Mouse (Mus musculus) heart, embryonic 11.5 days (tissue): ENCODE data around the gene Il12rb1. TPM values are rescaled to one million over a fixed set of nuclear protein-coding genes. Genes with fewer than 3 reads are reported as not detected.

Source experiments
- ATAC-seq: fragments of 200-750 bp; cut with Nextera tagmentation; replicated peaks from 2 replicates; pipeline ENCODE4 v1.8.0; 2017; ENCODE audit warnings: moderate library complexity; ENCODE audit not compliant: insufficient number of reproducible peaks, low FRiP score, low TSS enrichment
- H3K27ac ChIP-seq: fragments of 300-500 bp; sonication (generic); 2 replicates; pipeline ENCODE4 v1.5.1; 2014; ENCODE audit warnings: mild to moderate bottlenecking, low read depth, low read length
- H3K27me3 ChIP-seq: fragments of 300-500 bp; sonication (generic); 2 replicates; pipeline ENCODE4 v1.6.1; 2014; ENCODE audit warnings: mild to moderate bottlenecking, low read length, mixed read lengths; ENCODE audit not compliant: control insufficient read depth, insufficient read depth
- H3K36me3 ChIP-seq: fragments of 300-500 bp; sonication (generic); 2 replicates; pipeline ENCODE4 v1.6.1; 2014; ENCODE audit warnings: mild to moderate bottlenecking, low read length, moderate library complexity, mixed read lengths; ENCODE audit not compliant: control insufficient read depth, insufficient read depth
- H3K4me1 ChIP-seq: fragments of 300-500 bp; sonication (generic); 2 replicates; pipeline ENCODE4 v1.6.1; 2014; ENCODE audit warnings: low read length; ENCODE audit not compliant: control insufficient read depth, insufficient read depth
- H3K4me2 ChIP-seq: fragments of 300-500 bp; sonication (generic); 2 replicates; pipeline ENCODE4 v1.6.1; 2014; ENCODE audit warnings: mild to moderate bottlenecking, moderate library complexity
- H3K4me3 ChIP-seq: fragments of 300-500 bp; sonication (generic); 2 replicates; pipeline ENCODE4 v1.5.1; 2014; ENCODE audit warnings: low read depth, low read length
- H3K9ac ChIP-seq: fragments of 300-500 bp; sonication (generic); 2 replicates; pipeline ENCODE4 v1.6.1; 2014; ENCODE audit warnings: mild to moderate bottlenecking, low read depth, low read length, moderate library complexity
- H3K9me3 ChIP-seq: fragments of 300-500 bp; sonication (generic); replicated peaks from 2 replicates; pipeline ENCODE4 v1.6.1; 2016; ENCODE audit warnings: low read length; ENCODE audit not compliant: control insufficient read depth
- WGBS: fragments of 180-500 bp; shearing (Covaris S2); extraction: QIAGEN DNeasy Blood & Tissue Kit; methylation state at CpG from one replicate; pipeline ENCODE4 v1.1.7; 2014; ENCODE audit not compliant: insufficient replicate concordance; 5-methylcytosine and 5-hydroxymethylcytosine counted together
- polyA plus RNA-seq: library from polyadenylated mRNA; unstranded; fragments of >200 nt; fragmentation: Nextera tagmentation; extraction: Ambion mirVana; gene quantifications from 2 replicates; pipeline ENCODE4 v1.2.1, GENCODE M21; 2014

Il12rb1 gene
- polyA plus RNA-seq, 1 experiment from 2014 or later: not detected

DNA sequence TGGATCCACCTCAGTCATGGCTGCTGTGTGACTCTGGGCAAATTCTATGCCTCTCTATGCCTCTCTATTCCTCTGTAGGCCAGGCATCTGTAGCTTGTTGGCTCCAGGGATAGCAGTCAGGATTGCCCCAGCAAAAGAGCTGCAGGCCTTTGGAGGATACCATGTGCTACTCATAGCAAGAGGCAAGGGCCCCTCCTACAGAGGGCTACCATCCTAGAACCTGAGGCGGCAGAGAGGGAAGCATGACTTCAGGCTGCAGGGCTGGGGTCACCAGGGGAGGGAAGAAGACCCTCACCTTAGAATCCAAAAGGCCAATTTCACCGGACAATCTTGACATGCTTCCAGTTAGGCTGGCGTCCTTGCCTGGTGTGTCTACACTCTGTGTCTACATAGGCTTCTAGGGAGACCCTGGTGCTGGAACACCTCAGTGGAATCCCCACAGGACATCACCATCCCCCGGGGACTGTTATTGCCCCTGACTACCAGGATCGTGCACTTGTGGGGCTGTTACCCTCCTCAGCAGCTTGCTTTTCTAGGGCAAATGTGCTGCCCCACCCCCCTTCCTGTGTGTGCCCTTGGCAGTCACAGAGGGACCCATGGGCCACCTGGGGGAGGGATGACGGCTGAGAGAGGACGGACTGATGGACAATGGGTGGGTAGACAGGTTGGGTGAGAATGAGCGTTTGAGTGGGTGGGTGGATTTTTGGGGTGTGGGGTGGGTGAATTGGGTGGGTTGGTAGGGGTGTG is 879 bp downstream of the Il12rb1 start:
- Histone ChIP-seq H3K27ac (no peak overlapping the region), H3K9me3 (no peaks in the 10 kb centered on the region), H3K36me3 (no peaks in the 10 kb centered on the region), H3K4me1 (peaks cover 5% of the 10 kb centered on the region; the same call in 1 of the 2 replicates), H3K27me3 (peaks cover 45% of the 10 kb centered on the region), H3K4me2 (no peak overlapping the region), H3K9ac (no peak overlapping the region), H3K4me3 (no peak overlapping the region)
- 76% methylated on average over 8 of the region's 8 CpGs for WGBS
- ATAC-seq: no peak

DNA sequence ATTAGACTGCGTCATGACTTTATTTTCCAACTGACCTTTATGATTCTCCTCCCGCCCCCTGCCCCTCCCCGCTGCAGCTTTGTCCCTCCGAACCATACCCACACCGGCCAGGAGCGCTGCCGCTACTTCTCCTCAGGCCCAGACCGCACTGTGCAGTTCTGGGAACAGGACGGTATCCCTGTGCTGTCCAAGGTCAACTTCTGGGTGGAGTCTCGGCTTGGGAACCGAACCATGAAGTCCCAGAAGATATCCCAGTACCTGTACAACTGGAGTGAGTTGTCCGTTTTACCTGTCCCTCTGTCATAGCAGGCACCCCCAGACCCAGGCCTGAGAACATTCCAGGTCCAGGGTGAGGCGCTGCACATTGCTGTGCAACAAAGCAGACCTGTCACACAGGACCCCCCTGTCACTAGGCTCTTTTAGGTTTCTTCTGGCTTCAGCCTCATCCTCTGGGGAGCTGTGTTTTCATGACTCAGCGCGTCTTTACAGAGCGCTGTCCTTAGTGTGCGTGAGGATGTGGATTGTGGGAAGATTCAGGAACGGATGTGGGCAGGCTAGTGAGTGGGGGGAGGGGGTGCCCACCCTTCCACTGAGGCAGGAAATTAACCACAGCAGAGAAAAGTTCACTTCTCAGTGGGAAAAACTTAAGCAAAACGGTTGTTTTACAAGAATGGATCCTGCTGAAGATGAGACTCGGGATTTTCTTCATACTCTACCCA is 2.9 kb downstream of the Il12rb1 start:
- Histone ChIP-seq H3K4me2 (no peak overlapping the region), H3K27ac (no peak overlapping the region), H3K9ac (no peak overlapping the region), H3K9me3 (no peaks in the 10 kb centered on the region), H3K27me3 (peaks cover 49% of the 10 kb centered on the region), H3K4me3 (no peak overlapping the region), H3K36me3 (no peaks in the 10 kb centered on the region), H3K4me1 (no peaks in the 10 kb centered on the region)
- 60% methylated on average over 20 of the region's 20 CpGs for WGBS
- no peak for ATAC-seq

DNA sequence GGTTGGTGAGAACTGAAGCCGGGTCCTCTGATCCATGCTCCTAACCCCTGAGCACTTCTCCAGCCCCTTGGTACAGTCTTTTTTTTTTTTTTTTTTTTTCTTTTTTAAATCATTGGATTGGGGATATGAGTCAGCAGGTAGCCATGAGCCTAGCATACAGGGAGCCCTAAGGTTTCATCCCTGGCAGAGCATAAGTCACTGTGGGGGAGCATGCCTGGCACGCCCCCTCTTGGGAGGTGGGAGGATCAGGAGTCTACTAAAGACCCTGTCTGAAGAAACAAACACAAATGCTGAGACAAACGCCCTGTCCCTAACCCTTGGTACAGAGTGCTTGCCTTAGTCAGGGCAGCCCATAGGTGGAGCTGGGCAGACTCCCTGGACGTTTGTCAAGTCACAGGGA is 3.8 kb downstream of the Il12rb1 start:
- 0 out of 2 replicates have a peak, but pooled peaks cover 3% of the 10 kb centered on the region for H3K4me1 ChIP-seq
- no peak overlapping the region for H3K4me3 ChIP-seq
- no peaks in the 10 kb centered on the region for H3K36me3 ChIP-seq
- 47% methylated on average over 4 of the region's 4 CpGs for WGBS
- no peak overlapping the region for H3K27ac ChIP-seq
- H3K9me3 ChIP-seq: no peaks in the 10 kb centered on the region
- peaks cover 57% of the 10 kb centered on the region for H3K27me3 ChIP-seq
- H3K4me2 ChIP-seq: no peak overlapping the region
- H3K9ac ChIP-seq: no peak overlapping the region
- no peak for ATAC-seq

DNA sequence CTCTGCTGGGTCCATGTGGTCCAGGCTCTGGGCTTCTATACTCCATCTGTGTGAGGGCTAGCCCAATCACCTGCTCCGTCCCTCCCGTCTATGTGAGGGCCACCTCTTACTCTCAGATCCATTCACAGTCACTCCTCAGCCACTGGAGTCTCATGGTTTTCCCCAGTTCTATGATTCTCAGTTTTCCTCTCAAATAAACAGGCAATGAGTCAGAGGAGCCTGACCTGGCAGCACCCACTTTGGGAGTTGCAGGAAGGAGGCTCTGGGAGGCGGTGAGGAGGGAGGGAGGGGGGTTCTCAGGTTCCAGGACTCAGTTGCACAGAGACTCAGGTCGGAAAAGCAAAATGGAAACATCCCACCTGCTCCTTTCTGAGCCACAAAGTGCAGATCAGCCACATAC is 4.6 kb downstream of the Il12rb1 start:
- 57% methylated on average over 4 of the region's 4 CpGs for WGBS
- Histone ChIP-seq H3K4me2 (no peak overlapping the region), H3K9ac (no peak overlapping the region), H3K36me3 (no peaks in the 10 kb centered on the region), H3K4me3 (no peak overlapping the region), H3K4me1 (0 out of 2 replicates have a peak, but pooled peaks cover 3% of the 10 kb centered on the region), H3K27me3 (peaks cover 60% of the 10 kb centered on the region), H3K27ac (no peak overlapping the region), H3K9me3 (no peaks in the 10 kb centered on the region)
- ATAC-seq: no peak

DNA sequence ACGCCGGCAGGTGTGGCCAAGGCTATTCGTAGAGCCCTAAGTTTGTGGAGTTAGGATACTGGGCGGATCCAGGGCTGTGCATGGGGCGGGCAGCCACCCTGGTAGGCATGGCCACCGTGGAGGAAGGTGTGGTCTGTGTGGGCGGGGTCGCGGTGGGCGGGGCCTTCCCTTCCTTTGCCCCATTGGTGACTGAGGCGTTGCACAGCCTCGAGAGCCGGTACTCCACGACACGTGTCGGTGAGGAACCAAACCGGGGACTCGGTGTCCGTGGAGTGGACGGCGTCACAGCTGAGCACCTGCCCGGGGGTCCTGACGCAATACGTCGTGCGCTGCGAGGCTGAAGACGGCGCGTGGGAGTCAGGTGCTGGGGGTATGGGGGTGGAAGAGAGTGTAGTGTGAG is 8.4 kb downstream of the Il12rb1 start:
- no peak overlapping the region for H3K9ac ChIP-seq
- peak overlapping the region; percentile 31 for H3K4me2 ChIP-seq
- no peak overlapping the region for H3K27ac ChIP-seq
- WGBS: 9% methylated on average over 30 of the region's 30 CpGs
- H3K9me3 ChIP-seq: peaks cover 7% of the 10 kb centered on the region
- H3K4me3 ChIP-seq: peak overlapping the region; percentile 10; the same call in 1 of the 2 replicates
- no peaks in the 10 kb centered on the region for H3K36me3 ChIP-seq
- H3K27me3 ChIP-seq: peaks cover 62% of the 10 kb centered on the region
- peaks cover 12% of the 10 kb centered on the region for H3K4me1 ChIP-seq
- peak; percentile 33; the same call in 1 of the 2 replicates for ATAC-seq

DNA sequence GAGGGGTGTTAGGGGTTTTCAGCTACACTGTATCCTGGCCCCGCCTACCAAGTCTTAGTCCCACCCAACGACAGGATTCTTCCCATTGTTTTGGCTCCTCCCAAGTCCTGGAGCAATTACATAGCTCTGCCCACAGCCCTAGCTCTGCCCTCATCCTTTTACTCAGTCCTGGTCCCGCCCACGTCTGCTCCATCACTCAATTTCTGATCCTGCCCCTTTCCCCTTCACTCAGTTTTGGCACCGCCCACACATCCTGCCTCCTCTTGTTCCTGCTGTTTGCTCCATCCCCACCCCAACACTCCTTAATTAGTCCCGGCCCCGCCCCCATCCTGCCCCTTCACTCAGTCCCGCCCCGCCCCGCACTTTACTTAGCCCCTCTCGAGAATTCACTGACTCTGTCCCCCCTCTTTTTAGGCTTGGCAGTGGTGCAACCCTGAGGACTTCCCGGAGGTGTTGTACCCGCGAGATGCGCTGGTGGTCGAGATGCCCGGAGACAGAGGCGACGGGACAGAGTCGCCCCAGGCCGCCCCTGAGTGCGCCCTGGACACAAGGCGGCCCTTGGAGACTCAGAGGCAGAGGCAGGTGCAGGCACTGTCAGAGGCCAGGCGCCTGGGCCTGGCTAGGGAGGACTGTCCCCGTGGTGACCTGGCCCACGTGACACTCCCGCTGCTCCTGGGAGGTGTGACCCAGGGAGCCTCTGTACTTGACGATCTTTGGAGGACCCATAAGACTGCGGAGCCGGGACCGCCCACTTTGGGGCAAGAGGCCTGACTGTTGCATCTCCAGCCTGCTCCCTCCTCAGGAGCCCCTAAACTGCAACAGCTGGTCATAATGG is 12.1 kb downstream of the Il12rb1 start:
- no peaks in the 10 kb centered on the region for H3K36me3 ChIP-seq
- WGBS: 4% methylated on average over 31 of the region's 31 CpGs
- H3K9me3 ChIP-seq: peaks cover 7% of the 10 kb centered on the region
- peaks cover 40% of the 10 kb centered on the region for H3K27me3 ChIP-seq
- peaks cover 12% of the 10 kb centered on the region for H3K4me1 ChIP-seq
- H3K27ac ChIP-seq: no peak overlapping the region
- peak; percentile 67; the same call in 1 of the 2 replicates for ATAC-seq
- 0 out of 2 replicates have a peak overlapping the region, but pooled peaks have one; percentile 12 for H3K4me3 ChIP-seq
- H3K9ac ChIP-seq: 0 out of 2 replicates have a peak overlapping the region, but pooled peaks have one; percentile 22
- H3K4me2 ChIP-seq: peak overlapping the region; percentile 42

DNA sequence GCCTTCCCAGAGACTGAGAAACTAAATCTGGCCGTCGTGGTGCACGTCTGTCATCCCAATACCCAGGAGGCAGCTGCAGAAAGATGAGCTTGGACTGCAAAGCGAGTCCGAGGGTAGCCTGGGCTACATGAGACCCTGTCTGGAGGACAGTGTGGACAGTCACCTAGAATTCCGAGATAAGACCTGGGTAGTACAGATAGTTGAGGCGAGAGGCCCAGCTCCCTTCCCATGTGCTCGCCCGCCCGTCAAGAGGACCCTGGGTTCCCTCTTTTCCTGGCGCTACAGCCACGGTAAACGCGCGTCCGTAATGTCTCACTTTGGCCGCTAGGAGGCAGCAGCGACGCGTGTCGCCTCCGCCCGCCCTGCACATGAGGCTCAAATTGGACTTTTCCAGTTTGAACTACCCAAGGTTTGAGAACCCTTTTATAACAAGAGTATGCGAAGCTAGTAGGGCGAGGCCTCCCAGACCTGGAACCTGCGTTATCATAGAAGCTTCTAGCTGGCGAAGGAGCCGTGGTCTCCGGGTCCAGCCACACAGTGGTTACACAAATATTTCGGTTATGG is 13.2 kb downstream of the Il12rb1 start:
- ATAC-seq: 0 out of 2 replicates have a peak, but pooled peaks have one; percentile 8

DNA sequence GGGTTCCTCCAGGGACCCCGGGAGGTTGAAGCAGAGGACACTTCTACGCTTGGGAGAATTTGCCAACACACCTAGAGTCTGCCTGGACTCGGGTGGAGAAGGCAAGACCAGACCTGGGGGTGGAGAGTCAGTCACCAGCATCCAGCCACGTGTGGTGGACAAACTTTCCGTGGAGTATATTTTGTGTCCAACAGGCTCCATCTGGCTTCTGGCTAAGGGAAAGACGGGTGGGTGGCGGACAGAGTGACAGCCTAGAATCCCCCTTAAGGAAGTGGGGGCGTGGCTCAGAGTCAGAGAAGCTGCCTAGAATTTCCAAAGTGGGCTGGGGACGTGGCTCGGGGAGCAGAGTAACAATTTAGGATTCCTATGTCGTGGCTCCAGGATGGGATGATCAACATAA is 13.7 kb downstream of the Il12rb1 start:
- no peak for ATAC-seq
- no peak overlapping the region for H3K4me2 ChIP-seq
- H3K9ac ChIP-seq: no peak overlapping the region
- peaks cover 25% of the 10 kb centered on the region for H3K27me3 ChIP-seq
- peaks cover 8% of the 10 kb centered on the region for H3K4me1 ChIP-seq
- H3K4me3 ChIP-seq: no peak overlapping the region
- no peaks in the 10 kb centered on the region for H3K36me3 ChIP-seq
- no peak overlapping the region for H3K27ac ChIP-seq
- H3K9me3 ChIP-seq: peaks cover 9% of the 10 kb centered on the region
- whole genome bisulfite sequencing: 41% methylated on average over 11 of the region's 11 CpGs

More for the DNA sequence above, 13.2 kb downstream of the Il12rb1 start:
- no peak overlapping the region for H3K9ac ChIP-seq
- H3K36me3 ChIP-seq: no peaks in the 10 kb centered on the region
- 16% methylated on average over 30 of the region's 30 CpGs for WGBS
- peaks cover 7% of the 10 kb centered on the region for H3K9me3 ChIP-seq
- no peak overlapping the region for H3K27ac ChIP-seq
- H3K4me1 ChIP-seq: peaks cover 12% of the 10 kb centered on the region
- H3K27me3 ChIP-seq: peaks cover 30% of the 10 kb centered on the region
- no peak overlapping the region for H3K4me2 ChIP-seq
- H3K4me3 ChIP-seq: no peak overlapping the region
